Mouse (Mus musculus) heart, adult 8-10 months (tissue): ENCODE data around the gene Ppp1r1b. TPM values are rescaled to one million over a fixed set of nuclear protein-coding genes. Genes with fewer than 3 reads are reported as not detected.
"Not testable (repeated sequence)": the region's sequence is repeated elsewhere in the genome, so short reads cannot be mapped to it uniquely, and the experiment has no call there.

ENCODE experiments used
- DNase-seq: peaks from one replicate; pipeline ENCODE4 v3.0.0; 2022; ENCODE audit warnings: low spot score
- total RNA-seq, 4 experiments: library from RNA; stranded (reverse); gene quantifications; 2 replicates each; pipeline ENCODE4 v1.2.4; 2022

Ppp1r1b gene
- total RNA-seq, 4 experiments from 2014 or later, result 4.0 to 11.3 (median 7.1) TPM

GRCm38 (mm10) chr11:98372406-98372805 lies 24.2 kb downstream of the Ppp1r1b start:
- peak; percentile 61 for DNase-seq

GRCm38 (mm10) chr11:98373244-98373643 lies 25.0 kb downstream of the Ppp1r1b start:
- DNase-seq, result no peak

- no peak for DNase-seq
Measured at GRCm38 (mm10) chr11:98374266-98374665, 26.1 kb downstream of the Ppp1r1b start.

- no peak for DNase-seq
Measured at GRCm38 (mm10) chr11:98376756-98377155, 28.6 kb downstream of the Ppp1r1b start.

- peak; percentile 71 for DNase-seq
Measured at GRCm38 (mm10) chr11:98377787-98378186, 29.6 kb downstream of the Ppp1r1b start.

GRCm38 (mm10) chr11:98379379-98379778 lies 31.2 kb downstream of the Ppp1r1b start:
- peak; percentile 47 for DNase-seq

- DNase-seq, result no peak
Measured at GRCm38 (mm10) chr11:98380106-98380505, 31.9 kb downstream of the Ppp1r1b start.

- DNase-seq, result no peak
Measured at GRCm38 (mm10) chr11:98381651-98382050, 33.4 kb downstream of the Ppp1r1b start.

- not testable (repeated sequence) for DNase-seq
Measured at GRCm38 (mm10) chr11:98382405-98382804, 34.2 kb downstream of the Ppp1r1b start.

GRCm38 (mm10) chr11:98383261-98384030 lies 35.2 kb downstream of the Ppp1r1b start, which contains the start of gene Tcap:
Tcap (plus strand) TSS chr11:98383811.
- DNase-seq, result no peak

- no peak for DNase-seq
Measured at GRCm38 (mm10) chr11:98384216-98384615, 36.0 kb downstream of the Ppp1r1b start.

GRCm38 (mm10) chr11:98384721-98385637 lies 36.8 kb downstream of the Ppp1r1b start:
- no peak for DNase-seq

GRCm38 (mm10) chr11:98385638-98386585 lies 37.7 kb downstream of the Ppp1r1b start, which contains the start of gene Pnmt:
Pnmt (plus strand) TSS chr11:98386450.
- no peak for DNase-seq

GRCm38 (mm10) chr11:98386596-98386995 lies 38.4 kb downstream of the Ppp1r1b start:
- DNase-seq, result no peak

- no peak for DNase-seq
Measured at GRCm38 (mm10) chr11:98387056-98387577, 38.9 kb downstream of the Ppp1r1b start.

- no peak for DNase-seq
Measured at GRCm38 (mm10) chr11:98388282-98388681, 40.1 kb downstream of the Ppp1r1b start.

- no peak for DNase-seq
Measured at GRCm38 (mm10) chr11:98389221-98389780, 41.1 kb downstream of the Ppp1r1b start.

GRCm38 (mm10) chr11:98390141-98390540 lies 41.9 kb downstream of the Ppp1r1b start:
- no peak for DNase-seq

GRCm38 (mm10) chr11:98392034-98392433 lies 43.8 kb downstream of the Ppp1r1b start:
- DNase-seq, result no peak

GRCm38 (mm10) chr11:98392645-98393044 lies 44.4 kb downstream of the Ppp1r1b start:
- no peak for DNase-seq

- DNase-seq, result no peak
Measured at GRCm38 (mm10) chr11:98393317-98393716, 45.1 kb downstream of the Ppp1r1b start.
